In the genomic region with DNA sequence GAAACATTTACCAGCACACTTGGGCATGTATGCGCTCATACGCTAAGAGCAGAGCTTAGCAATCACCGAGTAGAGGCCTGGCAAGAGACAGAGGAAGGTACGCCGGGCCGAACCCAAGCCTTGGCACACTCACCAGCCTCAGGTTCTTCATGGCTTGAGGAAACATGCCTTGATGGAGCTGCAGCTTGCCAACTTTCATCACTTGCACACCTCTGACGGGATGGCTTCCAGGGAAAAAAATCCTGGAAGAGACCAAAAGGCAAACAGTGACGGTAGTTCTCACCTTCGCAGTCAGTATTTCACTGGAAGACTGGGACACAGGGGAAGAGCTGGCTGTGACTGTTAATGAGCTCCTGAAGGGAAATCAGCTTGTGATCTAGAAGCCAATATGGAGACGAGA, we compare ENCODE assay signal across 27 mouse cellular contexts.
"Had no signal": no experiment of that assay in that cellular context is flagged by ENCODE, and none has a peak within 500 bp of the region (broad histone marks: within the 10 kb centered on the region; RNA-seq: fewer than 3 reads in every experiment).

No protein-coding gene starts in this region.

- H3K4me1 ChIP-seq: heart, embryonic 10.5 days; heart, embryonic 12.5 days; liver, embryonic 13.5 days; liver, embryonic 15.5 days had no signal

- DNase-seq: gastrocnemius, postnatal 14 days; gastrocnemius, postnatal 36 days; heart, adult 18-20 months; heart, postnatal 10 days; heart, postnatal 36 days; kidney, adult 11 months; kidney, adult 2 months; kidney, adult 9 months; kidney, postnatal 14 days; kidney, postnatal 36 days; layer of hippocampus, adult 9-11 months; layer of hippocampus, postnatal 36 days; liver; liver, embryonic 13.5 days; liver, postnatal 0 days had no signal

- H3K4me2 ChIP-seq: heart, embryonic 12.5 days; hindbrain, embryonic 13.5 days; hindbrain, embryonic 15.5 days; kidney, embryonic 15.5 days; limb, embryonic 12.5 days; liver, embryonic 11.5 days; liver, embryonic 13.5 days; liver, embryonic 15.5 days had no signal

- H3K27ac ChIP-seq: heart, embryonic 10.5 days; hindbrain, embryonic 13.5 days; hindbrain, embryonic 15.5 days; hindbrain, postnatal 0 days; kidney, embryonic 15.5 days; kidney, postnatal 0 days; limb, embryonic 10.5 days; limb, embryonic 12.5 days; liver, embryonic 13.5 days; liver, embryonic 15.5 days had no signal

- H3K9me3 ChIP-seq: heart, embryonic 10.5 days; heart, embryonic 12.5 days; hindbrain, embryonic 13.5 days; hindbrain, embryonic 15.5 days; kidney, embryonic 15.5 days; limb, embryonic 10.5 days; limb, embryonic 12.5 days; liver, embryonic 13.5 days; liver, embryonic 15.5 days had no signal

- H3K27me3 ChIP-seq: heart, embryonic 12.5 days; hindbrain, embryonic 13.5 days; hindbrain, embryonic 15.5 days; kidney, embryonic 15.5 days; liver, embryonic 13.5 days; liver, embryonic 15.5 days had no signal

- H3K36me3 ChIP-seq: heart, embryonic 10.5 days; heart, embryonic 12.5 days; hindbrain, embryonic 13.5 days; hindbrain, embryonic 15.5 days; kidney, embryonic 15.5 days; limb, embryonic 10.5 days; limb, embryonic 12.5 days; liver, embryonic 13.5 days; liver, embryonic 15.5 days had no signal

- H3K4me3 ChIP-seq: heart, embryonic 10.5 days; heart, embryonic 12.5 days; hindbrain, embryonic 13.5 days; hindbrain, embryonic 15.5 days; kidney, embryonic 15.5 days; limb, embryonic 10.5 days; limb, embryonic 12.5 days; liver, embryonic 13.5 days; liver, embryonic 15.5 days had no signal

- H3K9ac ChIP-seq: heart, embryonic 12.5 days; hindbrain, embryonic 13.5 days; hindbrain, embryonic 15.5 days; kidney, embryonic 15.5 days; limb, embryonic 12.5 days; liver, embryonic 13.5 days; liver, embryonic 15.5 days; liver, postnatal 0 days had no signal

- ATAC-seq: hindbrain, postnatal 0 days; intestine, embryonic 16.5 days; liver, postnatal 0 days had no signal
